Mouse (Mus musculus) megakaryocyte, embryonic 14.5 days (primary cell): ENCODE measurements around the gene Plcl1. TPM values are rescaled to one million over a fixed set of nuclear protein-coding genes. Genes with fewer than 3 reads are reported as not detected.

ENCODE experiments used
- H3K27me3 ChIP-seq: replicated peaks from 2 replicates; pipeline ENCODE3; 2012; ENCODE audit warnings: inconsistent platforms
- H3K36me3 ChIP-seq: replicated peaks from 2 replicates; pipeline ENCODE3; 2012; ENCODE audit warnings: low read length, inconsistent platforms, mixed read lengths
- H3K4me1 ChIP-seq: 2 replicates; pipeline ENCODE4 v1.6.1; 2012; ENCODE audit warnings: inconsistent platforms
- H3K4me3 ChIP-seq: replicated peaks from 2 replicates; pipeline ENCODE3; 2012; ENCODE audit warnings: moderate library complexity, mild to moderate bottlenecking, inconsistent platforms
- H3K9me3 ChIP-seq: 2 replicates; pipeline ENCODE4 v1.6.1; 2012; ENCODE audit warnings: inconsistent platforms
- FLI1 ChIP-seq: IDR thresholded peaks from 2 replicates; pipeline ENCODE4 v1.6.1; 2012; ENCODE audit warnings: low read length, inconsistent platforms, mixed read lengths
- GATA1 ChIP-seq: IDR thresholded peaks from 3 replicates; pipeline ENCODE4 v1.6.1; 2012; ENCODE audit warnings: mixed read lengths, low read length, inconsistent platforms, borderline replicate concordance
- polyA plus RNA-seq: library from polyadenylated mRNA; stranded (reverse); fragments of >175 nt; gene quantifications from 2 replicates; pipeline ENCODE4 v1.2.3, GENCODE M21; 2012; ENCODE audit warnings: low replicate concordance; ENCODE audit not compliant: insufficient read depth

The Plcl1 gene
- polyA plus RNA-seq, 1 experiment, result 0.04 TPM

DNA sequence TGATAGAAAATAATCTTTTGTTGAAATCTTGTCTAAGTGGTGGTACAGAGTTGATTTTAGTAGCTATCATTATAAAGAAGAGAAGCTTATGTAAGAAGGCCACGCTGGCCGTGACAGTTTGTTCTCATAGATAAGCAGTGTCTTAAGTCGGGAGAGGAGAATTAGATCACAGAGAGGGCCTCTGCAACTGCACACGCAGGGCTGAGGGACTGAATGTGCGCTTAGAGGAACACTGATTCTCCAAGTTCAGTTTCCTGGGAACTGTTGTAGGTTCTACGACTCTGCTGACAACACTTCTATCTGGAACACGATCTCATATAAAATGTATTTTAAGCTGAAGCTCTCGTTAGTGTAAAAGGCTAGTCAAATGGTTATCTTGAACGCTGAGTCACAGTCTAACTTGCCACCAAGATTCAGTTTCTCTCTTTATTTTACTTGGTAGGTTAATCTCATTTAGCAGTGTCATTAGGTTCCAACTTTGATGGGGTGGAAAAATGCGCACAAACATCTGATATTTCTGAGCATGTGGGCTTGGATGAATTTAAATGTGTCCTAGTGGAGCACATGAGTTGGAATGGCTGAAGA is 288.0 kb downstream of the Plcl1 start:
- Histone ChIP-seq H3K36me3 (no peaks in the 10 kb centered on the region), H3K4me3 (no peak overlapping the region), H3K9me3 (peaks cover 4% of the 10 kb centered on the region; the same call in 1 of the 2 replicates), H3K27me3 (no peaks in the 10 kb centered on the region), H3K4me1 (no peaks in the 10 kb centered on the region)
- TF ChIP-seq FLI1 (no peak), GATA1 (no peak)

DNA sequence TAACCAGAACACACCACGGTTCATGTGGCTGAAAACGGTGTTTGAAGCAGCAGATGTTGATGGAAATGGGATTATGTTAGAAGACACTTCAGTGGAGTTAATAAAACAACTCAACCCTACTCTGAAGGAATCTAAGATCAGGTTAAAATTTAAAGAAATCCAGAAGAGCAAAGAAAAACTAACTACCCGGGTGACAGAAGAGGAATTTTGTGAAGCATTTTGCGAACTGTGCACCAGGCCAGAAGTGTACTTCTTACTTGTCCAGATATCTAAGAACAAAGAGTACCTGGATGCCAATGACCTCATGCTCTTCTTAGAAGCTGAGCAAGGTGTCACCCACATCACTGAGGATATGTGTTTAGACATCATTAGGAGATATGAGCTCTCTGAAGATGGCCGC is 290.5 kb downstream of the Plcl1 start:
- Histone ChIP-seq H3K4me1 (no peaks in the 10 kb centered on the region), H3K36me3 (no peaks in the 10 kb centered on the region), H3K9me3 (peaks cover 4% of the 10 kb centered on the region; the same call in 1 of the 2 replicates), H3K4me3 (no peak overlapping the region), H3K27me3 (no peaks in the 10 kb centered on the region)
- TF ChIP-seq GATA1 (no peak), FLI1 (no peak)

DNA sequence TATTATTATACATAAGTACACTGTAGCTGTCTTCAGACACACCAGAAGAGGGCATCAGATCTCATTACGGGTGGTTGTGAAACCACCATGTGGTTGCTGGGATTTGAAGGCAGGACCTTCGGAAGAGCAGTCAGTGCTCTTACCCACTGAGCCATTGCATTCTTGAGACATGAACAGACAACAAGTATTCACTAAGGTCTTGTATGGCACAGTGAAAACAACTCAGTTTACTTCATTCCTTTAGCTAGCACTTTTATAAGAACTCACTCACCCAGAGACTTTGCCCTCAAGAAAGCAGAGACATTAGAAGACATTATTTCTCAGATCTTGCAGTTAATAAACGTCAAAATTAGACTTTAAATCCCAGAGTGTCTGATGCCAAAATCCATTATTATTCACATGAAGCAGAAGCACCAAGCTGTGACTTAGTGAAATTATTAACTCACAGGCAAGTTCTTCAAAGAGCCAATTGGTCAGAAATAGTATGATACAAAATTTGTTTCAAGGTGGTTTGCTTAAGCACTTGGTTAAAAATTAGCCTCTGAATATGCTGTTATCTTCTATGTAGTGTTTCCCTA is 293.8 kb downstream of the Plcl1 start:
- no peaks in the 10 kb centered on the region for H3K36me3 ChIP-seq
- H3K9me3 ChIP-seq, result peaks cover 4% of the 10 kb centered on the region; the same call in 1 of the 2 replicates
- H3K27me3 ChIP-seq, result no peaks in the 10 kb centered on the region
- H3K4me3 ChIP-seq, result no peak overlapping the region
- TF ChIP-seq FLI1 (no peak), GATA1 (no peak)
- no peaks in the 10 kb centered on the region for H3K4me1 ChIP-seq

DNA sequence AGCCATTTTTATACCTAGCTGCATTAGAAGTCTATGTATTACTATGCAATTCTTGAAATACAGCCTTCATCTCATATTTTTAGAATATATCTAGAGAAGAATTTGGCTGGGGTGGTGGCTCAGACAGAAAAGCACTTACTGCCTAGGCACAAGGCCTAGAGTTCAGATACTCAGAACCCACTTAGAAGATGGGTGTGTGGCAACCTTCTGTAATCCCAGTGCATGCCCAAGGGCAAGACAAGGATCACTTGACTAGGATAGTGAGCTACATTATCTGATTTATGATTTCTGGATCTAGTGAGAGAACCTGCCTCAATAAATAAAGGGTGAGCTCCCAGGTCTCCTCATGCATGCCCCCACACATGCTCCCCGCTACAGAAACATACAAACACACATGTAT is 294.3 kb downstream of the Plcl1 start:
- Histone ChIP-seq H3K4me1 (no peaks in the 10 kb centered on the region), H3K27me3 (no peaks in the 10 kb centered on the region), H3K36me3 (no peaks in the 10 kb centered on the region), H3K4me3 (no peak overlapping the region), H3K9me3 (peaks cover 4% of the 10 kb centered on the region; the same call in 1 of the 2 replicates)
- TF ChIP-seq FLI1, result no peak
- TF ChIP-seq GATA1, result no peak

DNA sequence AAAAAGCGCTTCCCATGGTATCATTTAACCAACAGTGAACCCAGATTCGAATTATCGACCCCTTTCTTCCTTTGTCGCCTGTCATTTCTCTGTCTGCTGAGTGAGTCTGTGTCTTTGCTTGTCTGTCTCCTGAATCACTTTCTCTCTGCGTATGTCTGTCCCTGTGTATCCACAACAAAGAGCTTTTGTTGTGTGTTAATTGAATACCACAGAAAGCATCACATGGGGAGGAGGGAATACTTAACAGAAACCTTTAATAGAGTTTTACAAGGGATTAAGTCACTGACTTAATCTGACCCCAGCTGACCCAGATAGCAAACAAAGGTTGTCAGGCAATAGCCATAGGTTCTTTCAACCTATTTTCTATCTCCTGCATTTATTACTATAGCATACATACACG is 295.0 kb downstream of the Plcl1 start:
- H3K27me3 ChIP-seq, result no peaks in the 10 kb centered on the region
- TF ChIP-seq GATA1 (no peak), FLI1 (no peak)
- no peaks in the 10 kb centered on the region for H3K4me1 ChIP-seq
- no peaks in the 10 kb centered on the region for H3K36me3 ChIP-seq
- H3K4me3 ChIP-seq, result no peak overlapping the region
- peaks cover 4% of the 10 kb centered on the region; the same call in 1 of the 2 replicates for H3K9me3 ChIP-seq

DNA sequence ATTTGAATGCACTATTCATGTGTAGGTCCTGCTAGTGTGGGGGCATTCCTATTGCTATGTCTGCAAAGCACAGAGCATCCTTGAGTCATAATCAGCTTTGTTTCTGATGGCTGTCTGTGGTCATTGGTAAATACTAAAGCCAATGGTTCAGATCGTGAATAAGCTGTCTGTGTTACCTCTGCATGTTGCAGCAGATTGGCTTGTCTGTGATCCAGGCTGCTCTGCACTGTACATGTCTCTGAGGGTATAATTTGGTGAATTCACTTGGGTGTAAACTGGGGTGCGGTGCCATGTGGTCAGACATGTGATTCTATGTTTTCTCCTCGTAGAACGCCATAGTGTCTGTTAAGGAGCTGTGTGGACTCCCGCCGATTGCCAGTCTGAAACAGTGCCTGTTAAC is 295.9 kb downstream of the Plcl1 start:
- no peak for TF ChIP-seq FLI1
- TF ChIP-seq GATA1, result no peak
- H3K4me3 ChIP-seq, result no peak overlapping the region
- H3K9me3 ChIP-seq, result peaks cover 4% of the 10 kb centered on the region; the same call in 1 of the 2 replicates
- H3K36me3 ChIP-seq, result no peaks in the 10 kb centered on the region
- no peaks in the 10 kb centered on the region for H3K27me3 ChIP-seq
- H3K4me1 ChIP-seq, result no peaks in the 10 kb centered on the region

DNA sequence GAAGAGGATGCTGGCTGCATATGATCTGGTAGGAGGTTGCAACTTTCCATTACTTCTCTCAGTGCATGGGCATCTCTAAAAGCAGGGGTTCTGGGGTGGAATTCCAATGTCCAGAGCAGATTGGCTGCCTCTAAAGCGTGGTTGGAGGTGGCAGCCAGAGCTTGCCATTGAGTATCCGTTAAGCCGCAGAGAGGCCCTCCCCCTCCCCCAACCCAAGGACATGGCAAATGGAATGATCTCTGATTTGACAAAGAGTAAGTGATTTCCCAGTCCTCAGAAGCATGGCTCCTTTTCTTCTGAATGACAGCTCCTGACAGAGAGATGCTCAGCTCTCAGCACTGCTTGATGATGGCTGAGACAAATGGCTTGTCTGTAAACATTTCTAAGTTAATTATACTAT is 296.4 kb downstream of the Plcl1 start:
- no peaks in the 10 kb centered on the region for H3K27me3 ChIP-seq
- H3K4me3 ChIP-seq, result no peak overlapping the region
- no peaks in the 10 kb centered on the region for H3K36me3 ChIP-seq
- no peaks in the 10 kb centered on the region for H3K4me1 ChIP-seq
- TF ChIP-seq FLI1 (no peak), GATA1 (no peak)
- H3K9me3 ChIP-seq, result peaks cover 4% of the 10 kb centered on the region; the same call in 1 of the 2 replicates

DNA sequence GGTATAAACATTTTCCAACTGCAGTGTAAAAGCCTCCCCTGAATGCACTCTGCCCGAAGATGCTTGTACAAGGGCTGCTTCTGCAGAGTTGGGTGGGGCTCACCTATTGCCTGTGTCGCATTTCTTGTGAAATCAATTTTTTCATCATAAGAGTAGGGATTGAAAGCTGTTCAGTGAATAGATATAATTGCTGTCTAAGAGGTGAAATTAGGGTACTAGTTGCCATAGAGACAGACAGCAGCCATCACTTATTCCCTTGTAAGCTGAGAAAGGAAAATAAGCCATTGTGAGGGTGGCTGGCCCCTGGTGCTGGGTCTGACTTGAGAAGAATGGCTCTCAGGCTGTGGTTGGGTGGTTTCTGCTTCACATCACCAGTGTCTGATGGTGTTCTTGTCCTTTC is 299.0 kb downstream of the Plcl1 start:
- H3K27me3 ChIP-seq, result no peaks in the 10 kb centered on the region
- TF ChIP-seq FLI1, result no peak
- no peak for TF ChIP-seq GATA1
- no peak overlapping the region for H3K4me3 ChIP-seq
- no peaks in the 10 kb centered on the region for H3K9me3 ChIP-seq
- H3K36me3 ChIP-seq, result no peaks in the 10 kb centered on the region
- H3K4me1 ChIP-seq, result no peaks in the 10 kb centered on the region

DNA sequence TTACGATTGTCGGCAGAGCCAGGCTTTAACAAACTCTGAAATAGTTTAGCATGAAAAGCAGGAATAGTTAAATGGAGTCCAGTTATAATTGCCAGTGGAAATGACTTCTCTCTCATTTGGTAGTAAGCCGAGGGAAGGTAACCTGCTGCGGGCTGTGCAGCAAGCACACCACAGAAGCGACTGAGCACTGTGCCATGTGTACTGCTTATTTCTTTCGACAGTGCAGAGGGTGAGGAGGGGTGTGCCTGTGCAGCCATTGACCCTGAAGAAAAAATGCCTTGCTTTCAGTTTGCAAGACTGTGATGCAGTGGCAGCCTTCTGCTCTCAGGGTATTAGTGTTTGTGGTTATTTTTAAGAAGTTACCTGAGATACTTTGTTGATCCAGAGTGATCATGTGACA is 299.5 kb downstream of the Plcl1 start:
- no peak overlapping the region for H3K4me3 ChIP-seq
- no peak for TF ChIP-seq GATA1
- no peak for TF ChIP-seq FLI1
- H3K27me3 ChIP-seq, result no peaks in the 10 kb centered on the region
- no peaks in the 10 kb centered on the region for H3K4me1 ChIP-seq
- H3K9me3 ChIP-seq, result no peaks in the 10 kb centered on the region
- no peaks in the 10 kb centered on the region for H3K36me3 ChIP-seq

DNA sequence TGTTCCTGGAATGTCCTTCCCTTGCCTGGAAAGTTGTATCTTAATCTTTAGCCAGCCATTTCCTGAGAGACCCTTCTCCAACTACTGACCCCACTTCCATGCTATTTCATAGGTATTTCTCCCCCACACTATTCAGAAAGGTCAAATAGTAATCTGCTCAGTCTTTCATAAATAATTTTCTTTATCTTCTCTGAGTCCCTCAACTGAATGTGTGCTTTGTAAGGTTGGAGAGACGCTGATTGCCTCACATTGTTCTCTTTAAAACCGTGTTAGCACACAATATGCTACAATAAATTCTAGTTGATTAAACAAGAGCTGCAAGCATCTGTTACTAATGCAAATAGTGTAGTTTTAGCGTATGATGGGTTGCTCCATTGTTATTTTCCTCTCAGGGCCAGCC is 300.0 kb downstream of the Plcl1 start:
- Histone ChIP-seq H3K36me3 (no peaks in the 10 kb centered on the region), H3K4me3 (no peak overlapping the region), H3K27me3 (no peaks in the 10 kb centered on the region), H3K4me1 (no peaks in the 10 kb centered on the region), H3K9me3 (no peaks in the 10 kb centered on the region)
- no peak for TF ChIP-seq GATA1
- TF ChIP-seq FLI1, result no peak

DNA sequence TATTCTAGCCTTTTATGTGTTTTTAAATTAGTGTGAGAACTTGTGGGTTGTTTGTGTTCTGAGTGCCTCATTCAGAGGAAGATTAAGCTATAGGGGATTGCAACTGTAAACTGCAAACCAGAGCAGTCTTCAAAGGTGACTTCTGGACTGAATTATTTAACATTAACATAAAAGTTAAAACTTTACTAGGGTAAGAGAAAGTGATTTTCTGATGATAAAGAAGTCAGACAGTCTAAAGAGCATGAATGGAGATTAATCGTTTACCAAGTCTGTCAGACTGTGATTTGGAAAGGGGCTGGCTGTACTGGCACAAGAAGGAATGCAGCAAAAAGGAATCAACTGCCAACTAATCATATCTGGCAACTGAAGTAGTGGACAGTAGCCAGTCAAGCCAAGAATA is 301.2 kb downstream of the Plcl1 start:
- no peaks in the 10 kb centered on the region for H3K4me1 ChIP-seq
- no peak overlapping the region for H3K4me3 ChIP-seq
- H3K27me3 ChIP-seq, result no peaks in the 10 kb centered on the region
- TF ChIP-seq GATA1, result no peak
- TF ChIP-seq FLI1, result no peak
- H3K36me3 ChIP-seq, result no peaks in the 10 kb centered on the region
- no peaks in the 10 kb centered on the region for H3K9me3 ChIP-seq
